9 mouse cellular contexts compared by ENCODE assay signal in genomic region chr5:25188802-25189201, GRCm38 (mm10). TPM values are rescaled to one million over a fixed set of nuclear protein-coding genes. Genes with fewer than 3 reads are reported as not detected.
A peak's percentile ranks its signal among the peaks of the same experiment; 100 is the strongest.
DNase-seq lines count a peak whose midpoint lies in the region; ATAC-seq and TF ChIP-seq lines count a peak whose summit lies in the region.
"Had no signal": no experiment of that assay in that cellular context is flagged by ENCODE, and none has a peak within 500 bp of the region (broad histone marks: within the 10 kb centered on the region; RNA-seq: fewer than 3 reads in every experiment).

No protein-coding gene starts in this region.

- no peak for DNase-seq in forebrain, postnatal 0 days
- DNase-seq in forebrain, embryonic 10.5 days (ENCODE audit: extremely low spot score, low spot score), result no peak
- DNase-seq in retina, embryonic 14.5 days (ENCODE audit: low spot score), result peak; percentile 35
- no peak for DNase-seq in retina, postnatal 1 day
- no peak for DNase-seq in T-cell, adult 2 months (ENCODE audit: low spot score)

- peak; percentile 44; the same call in 1 of the 2 replicates for TF ChIP-seq CTCF in forebrain, postnatal 0 days (IDR thresholded peaks at IDR 0.05; ENCODE audit: low read depth)
- peak; percentile 16; the same call in 1 of the 2 replicates for TF ChIP-seq CTCF in embryonic fibroblast, embryonic 13.5 days (IDR thresholded peaks at IDR 0.05; ENCODE audit: borderline replicate concordance, insufficient read depth, low read length)

- H3K9me3 ChIP-seq in forebrain, postnatal 0 days (ENCODE audit: low read length), result no peaks in the 10 kb centered on the region
- no peaks in the 10 kb centered on the region for H3K9me3 ChIP-seq in forebrain, embryonic 10.5 days

- no peaks in the 10 kb centered on the region for H3K36me3 ChIP-seq in forebrain, postnatal 0 days (ENCODE audit: insufficient read depth)
- H3K36me3 ChIP-seq in forebrain, embryonic 10.5 days (replicated peaks), result no peaks in the 10 kb centered on the region

- no peaks in the 10 kb centered on the region for H3K27me3 ChIP-seq in forebrain, postnatal 0 days (ENCODE audit: insufficient read depth, low read length)
- no peaks in the 10 kb centered on the region for H3K27me3 ChIP-seq in forebrain, embryonic 10.5 days (ENCODE audit: poor library complexity, severe bottlenecking)

- 39% methylated on average over 1 of the region's 1 CpGs for WGBS in forebrain, postnatal 0 days
- WGBS in forebrain, embryonic 10.5 days, result 63% methylated on average over 1 of the region's 1 CpGs

- TF ChIP-seq POLR2A in embryonic fibroblast, embryonic 13.5 days (IDR thresholded peaks at IDR 0.05; ENCODE audit: low read depth, low read length), result no peak

- H3K4me2 ChIP-seq in forebrain, postnatal 0 days (ENCODE audit: low read depth), result no peak overlapping the region

- no peak for ATAC-seq in forebrain, postnatal 0 days
- ATAC-seq in megakaryocyte progenitor cell, adult 5-6 weeks (replicated peaks; ENCODE audit: poor library complexity), result peak; percentile 77
- ATAC-seq in megakaryocyte, adult 5-6 weeks (ENCODE audit: poor library complexity, severe bottlenecking), result no peak

- no peaks in the 10 kb centered on the region for H3K4me1 ChIP-seq in forebrain, postnatal 0 days (ENCODE audit: insufficient read depth)
- H3K4me1 ChIP-seq in forebrain, embryonic 10.5 days, result 0 out of 2 replicates have a peak, but pooled peaks cover 3% of the 10 kb centered on the region
- peaks cover 2% of the 10 kb centered on the region; the same call in 1 of the 2 replicates for H3K4me1 ChIP-seq in embryonic fibroblast, embryonic 13.5 days (ENCODE audit: control insufficient read depth, insufficient read depth, low read length)

- H3K27ac ChIP-seq in forebrain, postnatal 0 days (ENCODE audit: low read depth, low read length), result no peak overlapping the region
- H3K27ac ChIP-seq in forebrain, embryonic 10.5 days, result no peak overlapping the region
- no peak overlapping the region for H3K27ac ChIP-seq in embryonic fibroblast, embryonic 13.5 days (ENCODE audit: insufficient read depth, low read length)

- H3K9ac ChIP-seq in forebrain, postnatal 0 days, result no peak overlapping the region

- H3K4me3 ChIP-seq in forebrain, postnatal 0 days (ENCODE audit: low read depth, low read length), result no peak overlapping the region
- H3K4me3 ChIP-seq in forebrain, embryonic 10.5 days, result no peak overlapping the region
- no peak overlapping the region for H3K4me3 ChIP-seq in embryonic fibroblast, embryonic 13.5 days (ENCODE audit: insufficient read depth, low read length)

RNA-seq across cellular contexts. Expression of gene Galntl5, which starts 7.5 kb away (rescaled TPM):
- not detected in 2 replicates for total RNA-seq in forebrain, postnatal 0 days (2014; rRNA removed)
- polyA plus RNA-seq in forebrain, postnatal 0 days (2015; fragmentation: Nextera tagmentation; extraction: Ambion mirVana), result not detected in 2 replicates
- polyA plus RNA-seq in forebrain, embryonic 10.5 days (2016; fragmentation: Nextera tagmentation; extraction: Ambion mirVana), result not detected in 2 replicates
- polyA plus RNA-seq in embryonic fibroblast, embryonic 13.5 days (2011; ENCODE audit: insufficient read length, low read depth, missing spikeins), result not detected in 2 replicates
- total RNA-seq in megakaryocyte progenitor cell, adult 5-6 weeks (2015), result not detected in 2 replicates
- not detected in 2 replicates for total RNA-seq in megakaryocyte progenitor cell, adult 5-6 weeks (2017)
- not detected in 2 replicates for total RNA-seq in megakaryocyte, adult 5-6 weeks (2015)
- total RNA-seq in megakaryocyte, adult 5-6 weeks (2017), result not detected in 2 replicates
- polyA plus RNA-seq: heart, embryonic 14.5 days had no signal

RNA-seq across cellular contexts. Expression of gene Galnt11, which starts 32.9 kb away (rescaled TPM):
- total RNA-seq in forebrain, postnatal 0 days (2014; rRNA removed), result 55.1 and 57.1 TPM in 2 replicates
- polyA plus RNA-seq in forebrain, postnatal 0 days (2015; fragmentation: Nextera tagmentation; extraction: Ambion mirVana), result 34.6 and 43.8 TPM in 2 replicates
- polyA plus RNA-seq in forebrain, embryonic 10.5 days (2016; fragmentation: Nextera tagmentation; extraction: Ambion mirVana), result 28.8 and 30.4 TPM in 2 replicates
- polyA plus RNA-seq in embryonic fibroblast, embryonic 13.5 days (2011; ENCODE audit: insufficient read length, low read depth, missing spikeins), result 22.0 and 23.3 TPM in 2 replicates
- total RNA-seq in megakaryocyte progenitor cell, adult 5-6 weeks (2015), result 23.2 and 28.5 TPM in 2 replicates
- 18.0 and 18.8 TPM in 2 replicates for total RNA-seq in megakaryocyte progenitor cell, adult 5-6 weeks (2017)
- total RNA-seq in megakaryocyte, adult 5-6 weeks (2015), result 29.5 and 31.1 TPM in 2 replicates
- 18.7 and 18.8 TPM in 2 replicates for total RNA-seq in megakaryocyte, adult 5-6 weeks (2017)

RNA-seq across cellular contexts. Expression of gene E130116L18Rik, which starts 34.2 kb away (rescaled TPM):
- not detected in 2 replicates for total RNA-seq in forebrain, postnatal 0 days (2014; rRNA removed)
- polyA plus RNA-seq in forebrain, postnatal 0 days (2015; fragmentation: Nextera tagmentation; extraction: Ambion mirVana), result 2.0 TPM in 1 of 2 replicates, not detected in the other
- polyA plus RNA-seq in forebrain, embryonic 10.5 days (2016; fragmentation: Nextera tagmentation; extraction: Ambion mirVana), result not detected in 2 replicates
- not detected in 2 replicates for polyA plus RNA-seq in embryonic fibroblast, embryonic 13.5 days (2011; ENCODE audit: insufficient read length, low read depth, missing spikeins)
- total RNA-seq in megakaryocyte progenitor cell, adult 5-6 weeks (2015), result not detected in 2 replicates
- not detected in 2 replicates for total RNA-seq in megakaryocyte progenitor cell, adult 5-6 weeks (2017)
- total RNA-seq in megakaryocyte, adult 5-6 weeks (2015), result not detected in 2 replicates
- not detected in 2 replicates for total RNA-seq in megakaryocyte, adult 5-6 weeks (2017)
- polyA plus RNA-seq: heart, embryonic 14.5 days had no signal
